Mouse (Mus musculus) lung, embryonic 14.5 days (tissue): ENCODE data around the gene Cd24a. TPM values are rescaled to one million over a fixed set of nuclear protein-coding genes. Genes with fewer than 3 reads are reported as not detected.
A peak's percentile ranks its signal among the peaks of the same experiment; 100 is the strongest.

Experiments used
- ATAC-seq: fragments of 200-750 bp; cut with Nextera tagmentation; 2 replicates; pipeline ENCODE4 v1.8.0; 2017; ENCODE audit warnings: mild to moderate bottlenecking, moderate TSS enrichment, moderate library complexity; ENCODE audit not compliant: insufficient read depth
- DNase-seq: peaks from one replicate; pipeline ENCODE4 v3.0.0-alpha.2; 2015
- H3K27ac ChIP-seq: fragments of 300-500 bp; sonication (generic); 2 replicates; pipeline ENCODE4 v1.5.1; 2014; ENCODE audit warnings: low read depth, mild to moderate bottlenecking, moderate library complexity
- H3K27me3 ChIP-seq: fragments of 300-500 bp; sonication (generic); 2 replicates; pipeline ENCODE4 v1.6.1; 2014; ENCODE audit warnings: low read length, control low read depth; ENCODE audit not compliant: insufficient read depth
- H3K36me3 ChIP-seq: fragments of 300-500 bp; sonication (generic); 2 replicates; pipeline ENCODE4 v1.6.1; 2014; ENCODE audit warnings: control low read depth; ENCODE audit not compliant: insufficient read depth
- H3K4me1 ChIP-seq: fragments of 300-500 bp; sonication (generic); 2 replicates; pipeline ENCODE4 v1.6.1; 2014; ENCODE audit warnings: antibody characterized with exemption, control low read depth; ENCODE audit not compliant: insufficient read depth
- H3K4me2 ChIP-seq: fragments of 300-500 bp; sonication (generic); 2 replicates; pipeline ENCODE4 v1.6.1; 2014; ENCODE audit warnings: mild to moderate bottlenecking
- H3K4me3 ChIP-seq: fragments of 300-500 bp; sonication (generic); 2 replicates; pipeline ENCODE4 v1.5.1; 2014; ENCODE audit warnings: low read depth, low read length
- H3K9ac ChIP-seq: fragments of 300-500 bp; sonication (generic); 2 replicates; pipeline ENCODE4 v1.6.1; 2014
- H3K9me3 ChIP-seq: fragments of 300-500 bp; sonication (generic); 2 replicates; pipeline ENCODE4 v1.6.1; 2016; ENCODE audit warnings: low read depth, low read length, control low read depth
- CTCF ChIP-seq: IDR thresholded peaks from 2 replicates; pipeline ENCODE4 v1.5.1; 2016; ENCODE audit warnings: antibody characterized with exemption, low read depth
- WGBS: fragments of 180-500 bp; shearing (Covaris S2); extraction: QIAGEN DNeasy Blood & Tissue Kit; methylation state at CpG from one replicate; pipeline ENCODE4 v1.1.7; 2014; 5-methylcytosine and 5-hydroxymethylcytosine counted together
- polyA plus RNA-seq: library from polyadenylated mRNA; unstranded; fragments of >200 nt; fragmentation: Nextera tagmentation; extraction: Ambion mirVana; gene quantifications from 2 replicates; pipeline ENCODE4 v1.2.1, GENCODE M21; 2014

Gene Cd24a
- polyA plus RNA-seq, 1 experiment from 2014 or later, result 262 TPM

DNA sequence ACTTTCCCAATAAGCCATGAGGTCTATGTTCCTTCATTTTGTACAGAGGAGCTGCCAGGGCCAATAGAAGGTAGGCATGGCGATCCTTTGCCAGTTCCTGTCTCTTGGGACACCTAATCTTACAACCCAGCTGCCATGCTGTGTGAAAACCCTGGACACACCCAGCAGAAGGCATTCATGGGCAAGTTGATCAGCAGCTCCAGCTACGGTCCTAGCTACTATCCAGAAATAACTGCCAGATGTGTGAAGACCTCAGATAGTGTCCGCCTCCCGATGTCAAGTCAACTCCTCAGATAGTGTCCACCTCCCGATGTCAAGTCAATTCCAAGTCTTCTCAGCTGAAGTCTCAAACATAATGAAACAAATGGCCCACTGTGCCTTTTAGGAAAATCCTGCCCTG, 31.4 kb downstream of the Cd24a start:
- no peaks in the 10 kb centered on the region for H3K36me3 ChIP-seq

DNA sequence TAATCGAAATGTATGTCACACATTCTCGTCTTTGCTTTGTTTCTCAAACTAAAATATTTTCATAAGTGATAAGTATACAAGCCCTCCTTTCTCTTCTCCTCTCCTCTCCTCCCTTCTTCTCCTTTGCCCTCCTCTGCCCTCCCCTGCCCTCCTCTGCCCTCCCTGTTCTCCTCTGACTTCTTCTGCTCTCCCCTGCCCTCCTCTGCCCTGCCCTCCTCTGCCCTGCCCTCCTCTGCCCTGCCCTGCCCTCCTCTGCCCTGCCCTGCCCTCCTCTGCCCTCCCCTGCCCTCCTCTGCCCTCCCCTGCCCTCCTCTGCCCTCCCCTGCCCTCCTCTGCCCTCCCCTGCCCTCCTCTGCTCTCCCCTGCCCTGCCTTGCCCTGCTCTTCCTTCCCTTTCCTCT, 31.9 kb downstream of the Cd24a start:
- ATAC-seq (no peak), DNase-seq (no peak)
- H3K27ac ChIP-seq, result peak overlapping the region; percentile 55; the same call in 1 of the 2 replicates
- H3K9ac ChIP-seq, result no peak overlapping the region
- H3K36me3 ChIP-seq, result no peaks in the 10 kb centered on the region
- H3K27me3 ChIP-seq, result no peaks in the 10 kb centered on the region
- H3K9me3 ChIP-seq, result no peaks in the 10 kb centered on the region
- no peak for TF ChIP-seq CTCF
- 77% methylated on average over 2 of the region's 2 CpGs for WGBS
- no peak overlapping the region for H3K4me2 ChIP-seq
- H3K4me3 ChIP-seq, result no peak overlapping the region
- 0 out of 2 replicates have a peak, but pooled peaks cover under 1% of the 10 kb centered on the region for H3K4me1 ChIP-seq

More for the DNA sequence above, 31.4 kb downstream of the Cd24a start:
- H3K4me3 ChIP-seq, result no peak overlapping the region
- no peak overlapping the region for H3K9ac ChIP-seq
- H3K4me2 ChIP-seq, result no peak overlapping the region
- ATAC-seq (no peak; the same call in 1 of the 2 replicates), DNase-seq (no peak)
- 73% methylated on average over 5 of the region's 5 CpGs for WGBS
- H3K9me3 ChIP-seq, result no peaks in the 10 kb centered on the region
- H3K27ac ChIP-seq, result peak overlapping the region; percentile 55; the same call in 1 of the 2 replicates
- no peak for TF ChIP-seq CTCF
- H3K27me3 ChIP-seq, result no peaks in the 10 kb centered on the region
- H3K4me1 ChIP-seq, result peaks cover 5% of the 10 kb centered on the region; the same call in 1 of the 2 replicates

DNA sequence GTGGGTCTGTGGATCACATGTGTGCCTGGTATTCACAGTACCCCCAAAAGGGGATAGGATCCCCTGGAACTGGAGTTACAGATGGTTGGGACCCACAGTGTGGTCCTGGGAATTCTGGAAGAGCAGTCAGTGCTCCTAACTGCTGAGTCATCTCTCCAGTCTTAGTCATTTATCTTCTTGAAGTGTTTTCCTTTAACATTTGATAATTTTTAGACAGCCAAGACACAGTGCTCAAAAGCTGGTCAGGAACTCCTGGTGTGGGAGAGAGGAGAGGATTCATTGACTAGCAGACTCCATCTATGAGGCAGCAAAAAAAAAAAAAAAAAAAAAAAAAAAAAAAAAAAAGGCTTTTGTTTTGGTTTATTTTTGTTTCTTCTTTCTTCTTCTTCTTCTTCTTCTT, 33.0 kb downstream of the Cd24a start:
- no peak for DNase-seq
- Histone ChIP-seq H3K36me3 (no peaks in the 10 kb centered on the region), H3K27me3 (no peaks in the 10 kb centered on the region), H3K9ac (no peak overlapping the region), H3K4me2 (no peak overlapping the region), H3K27ac (no peak overlapping the region), H3K4me3 (no peak overlapping the region), H3K4me1 (no peaks in the 10 kb centered on the region), H3K9me3 (no peaks in the 10 kb centered on the region)
- TF ChIP-seq CTCF, result no peak
- ATAC-seq, result no peak

DNA sequence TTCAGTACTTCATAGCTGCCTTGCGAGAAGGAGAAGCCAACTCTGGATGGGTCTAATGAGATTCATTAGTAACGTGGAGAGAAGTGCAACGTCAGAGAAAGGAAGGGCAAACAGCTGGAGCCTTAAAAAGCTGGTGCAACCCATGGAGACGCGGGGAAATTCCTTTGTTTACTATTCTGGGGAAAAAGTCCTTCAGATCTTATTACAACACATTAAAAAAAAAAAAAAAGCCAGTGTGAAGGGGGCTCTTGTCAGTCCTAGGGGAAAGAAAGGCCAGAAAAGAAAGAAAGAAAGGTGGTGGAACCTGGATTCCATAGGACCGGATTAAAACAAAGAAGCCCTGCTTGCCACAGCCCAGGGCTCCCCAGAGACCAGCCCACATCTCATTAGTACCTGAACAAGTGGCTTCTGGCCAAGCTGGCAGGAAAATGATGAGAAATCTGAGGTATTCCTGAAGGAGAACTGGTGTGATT, 41.0 kb downstream of the Cd24a start:
- no peaks in the 10 kb centered on the region for H3K36me3 ChIP-seq
- DNase-seq (peak; percentile 68), ATAC-seq (peak; percentile 31)
- WGBS, result 5% methylated on average over 6 of the region's 6 CpGs
- no peak overlapping the region for H3K9ac ChIP-seq
- no peaks in the 10 kb centered on the region for H3K27me3 ChIP-seq
- no peak overlapping the region for H3K27ac ChIP-seq
- H3K9me3 ChIP-seq, result no peaks in the 10 kb centered on the region
- peak overlapping the region; percentile 40 for H3K4me2 ChIP-seq
- no peak for TF ChIP-seq CTCF
- H3K4me3 ChIP-seq, result no peak overlapping the region
- peaks cover 9% of the 10 kb centered on the region for H3K4me1 ChIP-seq

DNA sequence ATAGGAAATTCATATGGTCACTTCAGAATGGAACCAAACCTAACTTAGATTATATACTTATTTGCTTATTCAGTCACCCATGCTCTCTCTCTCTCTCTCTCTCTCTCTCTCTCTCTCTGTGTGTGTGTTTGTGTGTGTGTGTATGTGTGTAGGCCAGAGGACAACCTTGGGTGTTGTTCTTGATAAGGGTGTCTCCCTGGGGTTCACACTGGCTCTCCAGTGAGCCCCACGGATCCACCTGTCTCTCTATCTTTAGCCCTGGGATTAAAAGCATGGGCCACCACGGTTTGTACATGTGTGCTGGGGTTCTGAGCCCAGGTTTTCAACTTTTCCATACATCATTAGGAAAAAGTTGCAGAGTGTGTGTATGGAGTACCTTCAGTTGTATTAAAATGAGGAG, 41.9 kb downstream of the Cd24a start:
- Histone ChIP-seq H3K4me3 (no peak overlapping the region), H3K27ac (no peak overlapping the region), H3K4me2 (no peak overlapping the region), H3K9me3 (no peaks in the 10 kb centered on the region), H3K4me1 (peaks cover 9% of the 10 kb centered on the region), H3K27me3 (no peaks in the 10 kb centered on the region), H3K36me3 (no peaks in the 10 kb centered on the region), H3K9ac (no peak overlapping the region)
- no peak for DNase-seq
- TF ChIP-seq CTCF, result no peak
- WGBS, result 70% methylated on average over 2 of the region's 2 CpGs
- ATAC-seq, result no peak

DNA sequence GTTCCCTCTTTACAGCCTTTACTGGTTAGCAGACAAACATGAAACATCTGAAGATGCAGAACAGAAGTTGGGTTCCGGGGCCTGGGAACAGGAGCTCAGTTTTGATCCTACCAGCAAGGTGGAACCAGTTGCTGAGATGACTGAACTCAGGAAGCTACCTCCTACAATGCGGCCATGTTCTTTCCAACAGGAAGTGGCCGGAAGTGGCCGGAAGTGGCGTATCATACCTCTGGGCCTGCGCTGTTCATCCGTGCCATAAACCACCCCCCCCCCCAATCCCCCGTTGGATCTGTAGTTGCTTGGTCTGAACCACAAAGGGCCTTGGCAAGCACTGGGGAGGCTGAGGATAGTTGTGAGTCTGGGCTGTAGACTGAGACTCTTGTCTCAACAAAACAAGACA, 45.4 kb downstream of the Cd24a start:
- 82% methylated on average over 8 of the region's 8 CpGs for WGBS
- H3K9ac ChIP-seq, result no peak overlapping the region
- no peak overlapping the region for H3K4me3 ChIP-seq
- no peaks in the 10 kb centered on the region; the same call in 1 of the 2 replicates for H3K9me3 ChIP-seq
- ATAC-seq (no peak), DNase-seq (no peak)
- H3K27ac ChIP-seq, result no peak overlapping the region
- no peaks in the 10 kb centered on the region for H3K27me3 ChIP-seq
- H3K4me2 ChIP-seq, result no peak overlapping the region
- H3K36me3 ChIP-seq, result no peaks in the 10 kb centered on the region
- peaks cover 9% of the 10 kb centered on the region for H3K4me1 ChIP-seq
- no peak for TF ChIP-seq CTCF

DNA sequence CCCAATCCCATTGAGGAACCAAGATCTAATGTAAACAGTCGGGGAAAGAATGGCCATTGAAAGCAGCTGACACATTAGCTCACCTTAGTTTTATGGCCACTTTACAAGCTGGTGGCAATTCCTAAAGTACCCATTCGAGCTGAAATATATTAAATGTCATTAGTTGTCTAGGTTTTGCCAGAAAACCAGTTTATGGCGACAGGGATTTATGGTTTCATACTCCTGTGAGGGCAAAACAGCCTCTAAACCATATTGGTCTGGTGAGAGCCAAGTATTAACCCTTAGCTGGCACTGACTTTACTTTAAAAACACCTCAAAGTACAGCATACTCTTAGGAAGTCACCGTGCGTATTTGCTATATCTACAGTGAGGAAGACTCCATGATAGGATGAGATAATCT, 46.3 kb downstream of the Cd24a start:
- TF ChIP-seq CTCF, result no peak
- no peak overlapping the region for H3K27ac ChIP-seq
- H3K4me1 ChIP-seq, result peaks cover under 1% of the 10 kb centered on the region; the same call in 1 of the 2 replicates
- no peak overlapping the region for H3K4me3 ChIP-seq
- no peak overlapping the region for H3K9ac ChIP-seq
- H3K4me2 ChIP-seq, result no peak overlapping the region
- H3K36me3 ChIP-seq, result no peaks in the 10 kb centered on the region
- no peaks in the 10 kb centered on the region; the same call in 1 of the 2 replicates for H3K9me3 ChIP-seq
- ATAC-seq (no peak), DNase-seq (no peak)
- WGBS, result 73% methylated on average over 5 of the region's 5 CpGs
- H3K27me3 ChIP-seq, result no peaks in the 10 kb centered on the region
